Mouse (Mus musculus) thymus, adult 2 months (tissue): ENCODE results near the gene Cd52.

Experiments used
- CTCF ChIP-seq: fragments of 200-500 bp; IDR thresholded peaks from 2 replicates; pipeline ENCODE4 v1.5.1; 2012; ENCODE audit warnings: mild to moderate bottlenecking, control low read depth, low read length, moderate library complexity, borderline replicate concordance; ENCODE audit not compliant: control insufficient read depth, poor library complexity, insufficient read depth; ENCODE audit errors: extremely low read depth
- POLR2A ChIP-seq: fragments of 200-500 bp; IDR thresholded peaks from 2 replicates; pipeline ENCODE4 v1.6.1; 2012; ENCODE audit warnings: mild to moderate bottlenecking, low read length, control low read depth, moderate library complexity; ENCODE audit not compliant: control insufficient read depth, poor library complexity, insufficient read depth; ENCODE audit errors: extremely low read depth

DNA sequence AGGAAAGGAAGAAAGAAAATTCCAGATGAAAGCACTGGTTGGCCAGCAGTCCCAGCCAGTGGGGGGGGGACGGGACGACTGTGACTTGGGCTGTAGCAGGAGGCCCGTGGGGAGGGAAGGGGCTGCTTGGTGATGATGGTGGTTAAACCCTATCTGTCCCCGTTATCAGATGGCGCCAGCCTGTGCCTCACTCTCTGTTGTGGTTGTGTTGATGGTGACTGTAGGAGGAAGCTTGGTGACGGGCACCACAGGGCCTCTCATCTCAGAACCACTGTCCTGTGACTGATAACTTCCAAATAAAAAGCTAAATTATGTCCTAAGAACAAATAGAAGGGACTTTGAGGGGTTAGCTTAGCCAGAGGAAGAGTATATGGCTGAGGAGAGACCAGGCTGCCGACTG is 11.2 kb upstream of the Cd52 start:
- no peak for TF ChIP-seq CTCF
- TF ChIP-seq POLR2A = no peak
